Mouse (Mus musculus): ENCODE measurements around the gene Rmnd5b. TPM values are rescaled to one million over a fixed set of nuclear protein-coding genes. Genes with fewer than 3 reads are reported as not detected.
"Not testable (repeated sequence)": the region's sequence is repeated elsewhere in the genome, so short reads cannot be mapped to it uniquely, and the experiment has no call there.

Rmnd5b gene
- polyA plus RNA-seq (2015; fragmentation: Nextera tagmentation; extraction: Ambion mirVana) = 24.9 and 25.1 TPM in 2 replicates

DNA sequence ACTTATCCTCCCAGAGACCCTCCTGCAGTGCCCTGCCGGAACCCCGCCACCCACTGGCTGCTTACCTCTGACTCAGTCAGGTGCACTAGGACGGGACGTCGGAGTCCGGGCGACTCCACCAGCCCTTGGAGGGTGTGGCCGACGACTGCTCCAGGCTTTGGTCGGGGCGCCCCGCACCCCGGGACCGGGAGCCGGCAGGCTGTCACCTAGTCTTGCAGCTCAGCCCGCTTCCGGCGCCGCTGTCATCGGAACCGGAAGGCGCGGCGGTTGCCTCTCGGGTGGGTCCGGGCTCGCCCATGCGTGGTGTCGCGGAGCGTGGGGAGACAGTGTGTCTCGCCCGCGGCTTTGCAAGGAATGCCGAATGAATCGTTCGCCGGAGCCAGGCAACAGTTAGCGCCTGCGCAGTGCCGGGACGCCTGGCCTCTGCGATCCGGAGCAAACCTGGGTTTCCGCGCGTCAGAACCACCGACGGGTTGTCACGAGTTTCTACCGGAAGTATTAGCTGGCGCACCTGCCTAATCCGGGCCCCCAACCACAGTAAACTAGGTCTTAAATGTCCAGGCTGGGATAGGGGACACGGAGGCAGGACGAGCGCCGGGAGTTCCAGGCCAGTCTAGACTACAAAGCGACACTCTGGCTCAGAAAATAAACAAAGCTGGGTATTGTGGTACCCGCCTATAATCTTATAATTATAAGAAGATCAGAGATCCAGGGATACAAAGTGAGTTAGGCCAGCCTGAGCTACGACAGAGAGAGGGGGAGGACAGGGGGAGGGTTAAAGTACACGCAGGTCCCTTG lies at the start of gene Rmnd5b:
TSS of gene Rmnd5b (minus strand) at position 372 of the 798 bp plus-strand sequence.
- Histone ChIP-seq H3K9ac (peak within 1 kb of the TSS; percentile 85), H3K4me1 (replicated peaks) (peaks cover 61% of the 10 kb centered on the region), H3K27me3 (0 out of 2 replicates have a peak, but pooled peaks cover 2% of the 10 kb centered on the region), H3K36me3 (peaks cover 1% of the 10 kb centered on the region; the same call in 1 of the 2 replicates), H3K4me2 (peak within 1 kb of the TSS; percentile 86), H3K4me3 (replicated peaks) (peak within 1 kb of the TSS; percentile 82), H3K9me3 (replicated peaks) (no peaks in the 10 kb centered on the region), H3K27ac (peak within 1 kb of the TSS; percentile 91)
- ATAC-seq (ENCODE audit: low read depth) = peak; percentile 84
- DNase-seq = peak; percentile 80
- under 1% methylated on average over 61 of the region's 61 CpGs for WGBS (ENCODE audit: insufficient replicate concordance)

DNA sequence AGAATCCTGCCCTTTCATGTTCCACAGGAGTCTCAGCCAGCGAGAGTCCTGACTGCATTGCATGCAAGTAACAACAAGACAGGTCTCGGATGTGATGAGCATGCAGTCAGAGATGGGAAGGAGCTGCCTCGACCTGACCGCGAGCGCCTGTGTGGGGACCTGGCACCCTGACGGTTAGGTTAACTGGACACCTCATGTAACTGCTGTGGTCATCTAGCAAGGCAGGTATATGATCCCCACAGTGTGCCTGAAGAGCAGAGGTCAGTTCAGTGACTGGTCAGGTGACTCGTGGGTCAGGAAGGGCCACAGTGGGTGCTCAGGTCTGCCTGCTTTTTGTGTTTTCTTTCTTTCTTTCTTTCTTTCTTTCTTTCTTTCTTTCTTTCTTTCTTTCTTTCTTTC lies 46.3 kb upstream of the Rmnd5b start:
- H3K4me1 ChIP-seq (replicated peaks) = peaks cover 8% of the 10 kb centered on the region
- WGBS (ENCODE audit: insufficient replicate concordance) = 36% methylated on average over 8 of the region's 8 CpGs
- no peaks in the 10 kb centered on the region for H3K27me3 ChIP-seq
- H3K36me3 ChIP-seq = peaks cover 8% of the 10 kb centered on the region; the same call in 1 of the 2 replicates
- DNase-seq (no peak), ATAC-seq (ENCODE audit: low read depth) (0 out of 2 replicates have a peak, but pooled peaks have one; percentile 5)
- H3K9ac ChIP-seq = no peak overlapping the region
- H3K4me3 ChIP-seq (replicated peaks) = no peak overlapping the region
- H3K9me3 ChIP-seq (replicated peaks) = no peaks in the 10 kb centered on the region
- H3K4me2 ChIP-seq = 0 out of 2 replicates have a peak overlapping the region, but pooled peaks have one; percentile 58
- no peak overlapping the region for H3K27ac ChIP-seq

DNA sequence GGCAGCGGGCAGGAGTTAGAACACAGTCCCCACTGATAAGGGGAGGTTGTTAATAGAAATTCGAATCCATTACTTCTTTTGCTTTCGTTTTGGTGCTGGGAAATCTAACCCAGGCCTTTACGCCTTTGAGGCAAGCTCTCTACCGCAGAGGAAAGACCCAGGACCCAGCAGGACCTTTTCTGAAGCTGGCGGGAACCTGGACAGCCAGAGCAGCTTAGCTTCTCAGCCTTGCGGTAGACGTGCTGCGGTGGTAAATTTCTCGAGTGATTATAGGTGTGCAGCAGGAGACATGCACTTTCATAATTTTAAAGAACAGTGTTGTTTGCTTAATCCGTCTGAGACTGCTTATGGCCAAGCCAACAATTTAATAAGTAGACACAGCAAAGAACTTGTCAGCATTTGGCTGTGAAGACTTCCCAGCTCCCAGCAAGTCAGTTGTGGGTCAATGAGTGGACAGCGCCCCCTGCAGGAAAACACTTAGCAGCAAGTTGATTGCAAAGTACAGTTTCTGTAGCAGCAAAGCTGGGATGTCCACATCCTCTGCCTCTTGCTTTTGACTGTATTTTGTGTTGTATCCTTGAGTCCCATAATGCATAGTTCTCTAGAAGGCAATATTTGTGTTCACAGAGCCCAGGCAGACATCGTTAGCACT lies 45.8 kb upstream of the Rmnd5b start:
- H3K4me1 ChIP-seq (replicated peaks) = peaks cover 8% of the 10 kb centered on the region
- no peaks in the 10 kb centered on the region for H3K9me3 ChIP-seq (replicated peaks)
- no peaks in the 10 kb centered on the region for H3K27me3 ChIP-seq
- H3K4me3 ChIP-seq (replicated peaks) = peak overlapping the region; percentile 36
- no peak overlapping the region for H3K27ac ChIP-seq
- peak overlapping the region; percentile 58 for H3K4me2 ChIP-seq
- WGBS (ENCODE audit: insufficient replicate concordance) = 22% methylated on average over 13 of the region's 13 CpGs
- peak; percentile 75 for DNase-seq
- ATAC-seq (ENCODE audit: low read depth) = peak; percentile 43; the same call in 1 of the 2 replicates
- H3K9ac ChIP-seq = peak overlapping the region; percentile 66
- H3K36me3 ChIP-seq = peaks cover 8% of the 10 kb centered on the region; the same call in 1 of the 2 replicates

DNA sequence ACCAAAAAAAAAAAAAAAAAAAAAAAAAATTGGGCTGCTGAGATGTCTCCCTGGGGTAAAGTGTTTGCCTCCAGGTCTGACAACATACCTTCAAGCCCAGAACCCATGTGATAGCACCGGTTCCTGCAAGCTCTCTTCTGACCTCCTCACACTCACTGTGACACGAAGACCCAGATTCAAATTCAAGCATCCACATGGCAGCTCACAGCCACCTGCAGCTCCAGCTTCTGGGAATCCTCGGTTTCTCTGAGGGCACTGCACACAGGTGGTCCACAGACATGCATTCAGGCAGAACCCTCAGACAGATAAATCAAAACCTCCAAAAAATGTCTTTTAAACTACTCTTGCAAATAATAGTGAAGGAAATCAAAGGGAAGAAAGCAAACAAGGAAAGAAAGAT lies 43.8 kb upstream of the Rmnd5b start:
- no peaks in the 10 kb centered on the region for H3K36me3 ChIP-seq
- no peak overlapping the region for H3K4me3 ChIP-seq (replicated peaks)
- 63% methylated on average over 3 of the region's 3 CpGs for WGBS (ENCODE audit: insufficient replicate concordance)

DNA sequence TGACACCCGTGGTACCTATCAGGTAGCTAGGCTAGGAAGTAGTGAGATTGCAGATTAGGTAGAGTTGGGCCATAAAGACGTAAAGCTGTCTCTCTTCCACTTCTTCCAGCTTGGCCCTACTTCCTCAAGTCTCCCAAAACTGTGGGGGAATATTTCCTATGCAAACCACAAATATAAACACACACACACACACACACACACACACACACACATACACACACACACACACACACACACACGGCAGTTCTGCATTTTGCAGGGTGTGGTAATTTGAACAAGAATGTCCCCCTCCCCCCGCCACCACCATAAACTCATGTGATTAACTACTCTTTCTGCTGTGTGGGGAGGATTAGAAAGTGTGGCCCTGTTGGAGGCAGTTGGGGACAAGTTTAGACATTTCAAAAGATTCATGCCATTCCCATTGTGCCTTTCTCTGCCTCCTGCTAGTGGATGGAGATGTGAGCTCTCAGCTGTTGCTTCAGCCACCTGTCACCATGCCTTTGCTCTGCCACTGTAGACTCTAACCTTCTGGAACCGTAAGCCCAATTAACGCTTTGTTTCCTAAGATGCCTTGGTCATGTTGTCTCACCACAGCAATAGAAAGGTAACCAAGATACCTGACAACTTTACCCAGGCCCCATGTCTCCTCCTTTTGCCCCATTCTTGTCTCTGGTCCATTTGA lies 42.2 kb upstream of the Rmnd5b start:
- ATAC-seq (ENCODE audit: low read depth) (no peak), DNase-seq (no peak)
- no peaks in the 10 kb centered on the region for H3K36me3 ChIP-seq
- H3K27ac ChIP-seq = no peak overlapping the region
- H3K9ac ChIP-seq = no peak overlapping the region
- H3K4me3 ChIP-seq (replicated peaks) = no peak overlapping the region
- H3K4me2 ChIP-seq = no peak overlapping the region
- H3K9me3 ChIP-seq (replicated peaks) = no peaks in the 10 kb centered on the region
- H3K27me3 ChIP-seq = no peaks in the 10 kb centered on the region
- WGBS (ENCODE audit: insufficient replicate concordance) = 42% methylated on average over 6 of the region's 6 CpGs
- peaks cover 8% of the 10 kb centered on the region for H3K4me1 ChIP-seq (replicated peaks)

More for the DNA sequence above, 43.8 kb upstream of the Rmnd5b start:
- no peaks in the 10 kb centered on the region for H3K9me3 ChIP-seq (replicated peaks)
- H3K4me1 ChIP-seq (replicated peaks) = peaks cover 8% of the 10 kb centered on the region
- no peak for ATAC-seq (ENCODE audit: low read depth)
- no peaks in the 10 kb centered on the region for H3K27me3 ChIP-seq
- no peak for DNase-seq
- H3K9ac ChIP-seq = no peak overlapping the region
- H3K4me2 ChIP-seq = no peak overlapping the region
- H3K27ac ChIP-seq = no peak overlapping the region

DNA sequence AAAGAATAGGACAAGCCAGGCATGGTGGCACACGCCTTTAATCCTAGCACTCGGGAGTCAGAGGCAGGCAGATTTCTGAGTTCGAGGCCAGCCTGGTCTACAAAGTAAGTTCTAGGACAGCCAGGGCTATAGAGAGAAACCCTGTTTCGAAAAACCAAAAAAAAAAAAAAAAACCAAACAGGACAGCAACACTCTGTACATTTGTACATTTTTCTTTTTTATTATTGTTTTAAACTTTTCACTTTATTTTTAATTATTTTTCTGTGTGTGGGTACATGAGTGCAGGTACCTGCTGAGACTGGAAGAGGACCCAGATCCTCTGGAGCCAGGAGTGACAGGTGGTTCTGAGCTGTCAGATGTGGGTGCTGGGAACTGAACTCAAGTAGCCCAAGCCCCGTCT lies 39.7 kb upstream of the Rmnd5b start:
- H3K27me3 ChIP-seq = no peaks in the 10 kb centered on the region
- H3K4me2 ChIP-seq = no peak overlapping the region
- ATAC-seq (ENCODE audit: low read depth) (no peak), DNase-seq (no peak)
- WGBS (ENCODE audit: insufficient replicate concordance) = 57% methylated on average over 5 of the region's 5 CpGs
- no peaks in the 10 kb centered on the region for H3K36me3 ChIP-seq
- H3K9ac ChIP-seq = no peak overlapping the region
- H3K9me3 ChIP-seq (replicated peaks) = no peaks in the 10 kb centered on the region
- no peaks in the 10 kb centered on the region for H3K4me1 ChIP-seq (replicated peaks)
- H3K4me3 ChIP-seq (replicated peaks) = no peak overlapping the region
- no peak overlapping the region for H3K27ac ChIP-seq

DNA sequence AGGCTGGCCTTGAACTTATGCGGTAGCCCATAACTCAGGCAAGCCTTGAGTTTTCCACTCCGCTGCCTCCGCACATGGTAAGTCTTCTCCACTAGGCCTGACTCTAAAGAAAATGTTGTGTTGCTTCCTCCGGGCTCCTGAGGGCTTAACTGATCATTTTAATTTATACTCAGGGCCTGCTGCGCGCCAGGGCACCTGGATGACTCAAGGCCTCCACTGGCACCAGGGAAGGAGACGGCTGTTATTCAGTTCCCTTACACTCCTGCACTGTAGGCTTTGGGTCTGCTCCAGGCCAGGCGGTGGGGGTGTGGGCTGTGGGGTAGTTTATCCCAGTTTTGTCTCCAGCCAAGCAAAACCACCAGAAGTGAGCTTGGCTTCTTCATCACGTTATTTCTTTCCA lies 37.6 kb upstream of the Rmnd5b start:
- Histone ChIP-seq H3K4me2 (no peak overlapping the region), H3K27me3 (no peaks in the 10 kb centered on the region), H3K27ac (no peak overlapping the region), H3K4me1 (replicated peaks) (no peaks in the 10 kb centered on the region), H3K4me3 (replicated peaks) (no peak overlapping the region), H3K36me3 (no peaks in the 10 kb centered on the region), H3K9me3 (replicated peaks) (no peaks in the 10 kb centered on the region), H3K9ac (no peak overlapping the region)
- no peak for DNase-seq
- WGBS (ENCODE audit: insufficient replicate concordance) = 78% methylated on average over 9 of the region's 9 CpGs
- ATAC-seq (ENCODE audit: low read depth) = no peak

DNA sequence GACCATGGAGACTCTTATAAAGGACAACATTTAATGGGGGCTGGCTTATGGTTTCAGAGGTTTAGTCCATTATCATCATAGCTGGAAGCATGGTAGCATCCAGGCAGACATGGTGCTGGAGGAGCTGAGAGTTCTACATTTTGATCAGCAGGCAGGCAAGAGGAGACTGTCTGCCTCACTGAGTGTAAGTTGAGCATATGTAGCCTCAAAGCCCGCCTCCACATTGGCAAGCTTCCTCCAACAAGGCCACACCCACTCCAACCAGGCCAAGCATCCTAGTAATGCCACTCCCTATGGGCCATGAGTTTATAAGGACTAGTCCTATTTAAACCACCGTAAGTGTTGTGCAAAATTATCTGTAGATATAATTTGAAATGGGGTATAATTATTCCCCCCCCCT lies 35.7 kb upstream of the Rmnd5b start:
- ATAC-seq (ENCODE audit: low read depth) (no peak), DNase-seq (no peak)
- Histone ChIP-seq H3K27me3 (no peaks in the 10 kb centered on the region), H3K4me3 (replicated peaks) (no peak overlapping the region), H3K4me1 (replicated peaks) (no peaks in the 10 kb centered on the region), H3K9ac (no peak overlapping the region), H3K36me3 (no peaks in the 10 kb centered on the region), H3K27ac (no peak overlapping the region), H3K9me3 (replicated peaks) (no peaks in the 10 kb centered on the region), H3K4me2 (no peak overlapping the region)
- 59% methylated on average over 2 of the region's 2 CpGs for WGBS (ENCODE audit: insufficient replicate concordance)

DNA sequence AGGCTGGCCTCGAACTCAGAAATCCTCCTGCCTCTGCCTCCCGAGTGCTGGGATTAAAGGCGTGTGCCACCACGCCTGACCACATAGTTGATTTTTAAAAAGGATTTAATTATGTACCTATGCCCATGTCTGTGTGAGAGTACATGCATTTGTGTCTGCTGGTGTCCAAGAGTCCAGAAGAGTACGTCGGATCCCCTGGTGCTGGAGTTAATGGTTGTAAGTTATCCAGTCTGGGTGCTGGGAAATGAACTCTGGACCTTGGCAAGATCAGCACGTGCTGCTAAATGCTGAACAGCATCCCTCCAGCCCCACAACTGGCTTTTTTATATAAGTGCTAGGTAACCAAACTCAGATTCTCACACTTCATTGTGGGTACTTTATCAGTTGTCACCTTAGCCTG lies 35.1 kb upstream of the Rmnd5b start:
- no peak for ATAC-seq (ENCODE audit: low read depth)
- no peak for DNase-seq
- 79% methylated on average over 7 of the region's 7 CpGs for WGBS (ENCODE audit: insufficient replicate concordance)
- Histone ChIP-seq H3K4me2 (no peak overlapping the region), H3K27ac (no peak overlapping the region), H3K4me3 (replicated peaks) (no peak overlapping the region), H3K27me3 (no peaks in the 10 kb centered on the region), H3K9ac (no peak overlapping the region), H3K36me3 (no peaks in the 10 kb centered on the region), H3K4me1 (replicated peaks) (no peaks in the 10 kb centered on the region), H3K9me3 (replicated peaks) (no peaks in the 10 kb centered on the region)

DNA sequence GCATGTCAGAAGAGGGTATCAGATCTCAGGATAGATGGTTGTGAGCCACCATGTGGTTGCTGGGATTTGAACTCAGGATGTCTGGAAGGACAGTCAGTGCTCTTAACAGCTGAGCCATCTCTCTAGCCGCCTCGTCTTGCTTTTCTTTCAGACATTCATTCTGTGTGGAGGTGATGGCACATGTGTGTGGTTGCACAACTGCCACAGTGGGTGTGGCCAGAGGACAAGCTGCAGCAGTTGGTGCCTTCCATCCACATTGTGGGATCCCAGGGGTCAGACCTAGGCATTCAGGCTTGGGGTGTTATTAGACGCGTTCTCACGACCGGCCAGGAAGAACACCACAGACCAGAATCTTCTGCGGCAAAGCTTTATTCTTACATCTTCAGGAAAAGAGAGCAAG lies 29.1 kb upstream of the Rmnd5b start:
- ATAC-seq (ENCODE audit: low read depth); DNase-seq; H3K4me1 ChIP-seq (replicated peaks); H3K9me3 ChIP-seq (replicated peaks); H3K36me3 ChIP-seq; H3K27me3 ChIP-seq; H3K4me2 ChIP-seq; H3K27ac ChIP-seq; H3K9ac ChIP-seq; H3K4me3 ChIP-seq (replicated peaks): not testable (repeated sequence)
- 85% methylated on average over 7 of the region's 7 CpGs for WGBS (ENCODE audit: insufficient replicate concordance)

DNA sequence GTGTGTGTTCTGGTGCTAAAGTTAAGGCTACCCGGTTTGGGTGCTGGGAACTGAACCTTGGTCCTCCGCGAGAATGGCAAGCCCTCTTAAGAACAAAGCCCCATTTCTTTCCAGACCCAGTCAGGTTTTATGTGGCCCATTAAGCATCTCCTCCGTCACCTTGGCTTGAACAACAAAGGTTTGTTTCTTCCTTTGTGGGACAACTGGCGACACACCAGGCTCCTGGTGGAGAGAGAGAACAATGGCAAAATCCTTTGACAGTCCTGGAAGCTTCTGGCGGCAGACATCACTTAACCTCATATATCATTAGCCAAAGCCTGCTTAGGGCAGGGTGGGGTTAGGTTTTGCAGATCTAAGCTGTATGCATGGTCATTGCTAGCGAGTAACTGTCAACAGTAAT lies 26.9 kb upstream of the Rmnd5b start:
- Histone ChIP-seq H3K27me3 (no peaks in the 10 kb centered on the region), H3K4me2 (no peak overlapping the region), H3K4me1 (replicated peaks) (peaks cover 9% of the 10 kb centered on the region), H3K36me3 (no peaks in the 10 kb centered on the region), H3K27ac (no peak overlapping the region), H3K9me3 (replicated peaks) (no peaks in the 10 kb centered on the region), H3K4me3 (replicated peaks) (no peak overlapping the region), H3K9ac (no peak overlapping the region)
- ATAC-seq (ENCODE audit: low read depth) (no peak), DNase-seq (no peak)
- WGBS (ENCODE audit: insufficient replicate concordance) = 73% methylated on average over 7 of the region's 7 CpGs
